Mouse (Mus musculus) forebrain, embryonic 10.5 days (tissue): ENCODE data around the gene Srgap3. TPM values are rescaled to one million over a fixed set of nuclear protein-coding genes. Genes with fewer than 3 reads are reported as not detected.
"Not testable (repeated sequence)": the region's sequence is repeated elsewhere in the genome, so short reads cannot be mapped to it uniquely, and the experiment has no call there.

ENCODE experiments used
- DNase-seq: peaks from one replicate; pipeline ENCODE4 v3.0.0-alpha.2; 2017; ENCODE audit warnings: low spot score; ENCODE audit errors: extremely low spot score
- H3K27ac ChIP-seq: fragments of 300-500 bp; sonication (generic); 2 replicates; pipeline ENCODE4 v1.5.1; 2016; ENCODE audit warnings: mild to moderate bottlenecking
- H3K27me3 ChIP-seq: fragments of 300-500 bp; sonication (generic); 2 replicates; pipeline ENCODE4 v1.6.1; 2016; ENCODE audit warnings: mild to moderate bottlenecking; ENCODE audit not compliant: poor library complexity, severe bottlenecking
- H3K36me3 ChIP-seq: fragments of 300-500 bp; sonication (generic); replicated peaks from 2 replicates; pipeline ENCODE4 v1.6.1; 2016; ENCODE audit warnings: mild to moderate bottlenecking, moderate library complexity
- H3K4me1 ChIP-seq: fragments of 300-500 bp; sonication (generic); 2 replicates; pipeline ENCODE4 v1.6.1; 2016
- H3K4me3 ChIP-seq: fragments of 300-500 bp; sonication (generic); 2 replicates; pipeline ENCODE4 v1.5.1; 2016; ENCODE audit warnings: mild to moderate bottlenecking, moderate library complexity
- H3K9me3 ChIP-seq: fragments of 300-500 bp; sonication (generic); 2 replicates; pipeline ENCODE4 v1.6.1; 2016; ENCODE audit warnings: mild to moderate bottlenecking, moderate library complexity
- WGBS: fragments of 180-500 bp; shearing (Covaris S2); methylation state at CpG from one replicate; pipeline ENCODE4 v1.1.7; 2016; 5-methylcytosine and 5-hydroxymethylcytosine counted together
- polyA plus RNA-seq: library from polyadenylated mRNA; unstranded; fragments of >200 nt; fragmentation: Nextera tagmentation; extraction: Ambion mirVana; gene quantifications from 2 replicates; pipeline ENCODE4 v1.2.1, GENCODE M21; 2016

The Srgap3 gene
- polyA plus RNA-seq, 1 experiment from 2014 or later: 16.5 TPM

DNA sequence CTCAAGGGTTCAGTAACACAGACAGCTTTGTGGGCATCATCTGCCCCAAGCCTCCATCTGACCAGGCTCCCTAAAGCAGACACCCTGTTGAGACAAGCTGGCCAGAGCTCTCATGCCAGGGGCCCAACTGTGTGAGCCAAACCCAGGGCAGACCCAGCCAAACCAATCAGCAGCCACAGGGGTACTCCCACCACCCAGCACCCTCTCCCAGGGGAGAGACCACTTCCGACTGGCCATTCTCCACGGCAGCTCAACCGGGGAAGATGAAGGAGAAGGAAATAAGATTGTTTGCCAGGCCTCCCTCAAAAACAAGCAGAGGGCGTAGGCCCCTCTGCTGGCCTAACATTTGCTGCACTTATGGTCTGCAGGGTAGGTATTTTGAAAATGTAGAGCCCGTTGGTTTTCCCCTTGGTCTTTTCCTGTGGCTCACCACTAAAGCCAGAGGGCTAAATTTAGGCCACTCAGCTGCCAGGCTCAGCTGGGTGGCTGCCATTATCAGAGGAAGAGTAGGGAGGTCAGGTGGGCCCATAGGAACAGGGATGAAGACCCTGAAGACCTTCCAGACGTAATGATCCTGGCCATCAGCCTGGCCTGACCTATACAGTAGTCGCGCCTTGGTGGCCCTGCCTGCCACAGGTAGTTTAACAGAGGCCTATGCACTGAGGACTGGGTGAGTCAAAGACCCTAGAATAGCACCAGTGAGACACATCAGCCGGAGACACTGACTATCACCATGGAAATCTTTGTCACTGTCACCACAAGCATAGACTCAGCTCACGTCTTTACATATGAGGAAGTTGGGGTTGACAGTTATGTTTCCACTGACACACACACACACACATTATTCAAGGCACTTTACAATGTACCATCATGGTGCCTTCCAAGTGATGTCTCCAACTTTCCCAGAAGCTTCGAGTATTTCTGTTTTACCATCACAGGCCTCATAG lies 85.4 kb downstream of the Srgap3 start:
- WGBS: 90% methylated on average over 11 of the region's 11 CpGs

DNA sequence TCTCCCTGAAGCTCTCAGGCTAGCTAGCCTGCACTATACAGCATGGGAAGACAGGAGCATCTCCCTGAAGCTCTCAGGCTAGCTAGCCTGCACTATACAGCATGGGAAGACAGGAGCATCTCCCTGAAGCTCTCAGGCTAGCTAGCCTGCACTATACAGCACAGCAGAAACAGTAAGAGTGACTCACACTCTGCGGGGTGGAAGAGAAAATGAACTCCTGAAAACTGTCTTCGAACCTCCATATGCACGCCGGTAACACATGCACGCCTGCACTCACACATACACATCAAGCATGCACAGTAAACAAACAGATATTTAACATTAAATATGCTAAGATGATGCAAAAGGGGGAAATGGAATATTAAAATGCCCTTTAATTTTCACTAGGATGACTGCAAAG lies 86.8 kb downstream of the Srgap3 start:
- H3K4me3 ChIP-seq, H3K9me3 ChIP-seq, H3K27me3 ChIP-seq, H3K36me3 ChIP-seq, DNase-seq, H3K27ac ChIP-seq: not testable (repeated sequence)
- H3K4me1 ChIP-seq: peaks cover 20% of the 10 kb centered on the region
- 95% methylated on average over 5 of the region's 5 CpGs for WGBS

More for the DNA sequence above, 85.4 kb downstream of the Srgap3 start:
- H3K27ac ChIP-seq: no peak overlapping the region
- DNase-seq: no peak
- peaks cover 10% of the 10 kb centered on the region; the same call in 1 of the 2 replicates for H3K36me3 ChIP-seq
- H3K9me3 ChIP-seq: no peaks in the 10 kb centered on the region
- H3K27me3 ChIP-seq: no peaks in the 10 kb centered on the region
- peaks cover 34% of the 10 kb centered on the region for H3K4me1 ChIP-seq
- H3K4me3 ChIP-seq: no peak overlapping the region

DNA sequence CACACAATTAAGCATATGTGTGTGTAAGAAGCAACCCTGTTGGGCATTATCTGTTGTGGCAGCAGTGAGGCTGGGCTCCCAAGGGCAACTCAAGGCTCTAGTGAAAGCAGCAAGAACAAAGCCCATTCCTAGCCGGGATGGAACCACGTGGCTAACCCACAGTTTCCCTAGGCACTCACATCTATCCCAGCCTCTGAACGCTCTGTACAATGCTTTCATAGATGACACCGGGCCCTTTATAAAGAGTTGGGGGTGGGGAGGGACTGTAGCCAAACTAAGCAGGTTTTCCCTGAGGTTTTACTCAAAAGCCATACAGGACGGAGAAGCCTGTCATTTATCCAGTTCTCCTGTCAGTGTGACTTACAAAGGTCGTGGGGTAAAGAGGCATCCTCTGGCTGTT lies 90.0 kb downstream of the Srgap3 start:
- DNase-seq: no peak
- Histone ChIP-seq H3K4me1 (peaks cover 27% of the 10 kb centered on the region), H3K9me3 (no peaks in the 10 kb centered on the region), H3K4me3 (no peak overlapping the region), H3K36me3 (peaks cover 5% of the 10 kb centered on the region; the same call in 1 of the 2 replicates), H3K27ac (peak overlapping the region; percentile 27; the same call in 1 of the 2 replicates), H3K27me3 (no peaks in the 10 kb centered on the region)
- 68% methylated on average over 6 of the region's 6 CpGs for WGBS

DNA sequence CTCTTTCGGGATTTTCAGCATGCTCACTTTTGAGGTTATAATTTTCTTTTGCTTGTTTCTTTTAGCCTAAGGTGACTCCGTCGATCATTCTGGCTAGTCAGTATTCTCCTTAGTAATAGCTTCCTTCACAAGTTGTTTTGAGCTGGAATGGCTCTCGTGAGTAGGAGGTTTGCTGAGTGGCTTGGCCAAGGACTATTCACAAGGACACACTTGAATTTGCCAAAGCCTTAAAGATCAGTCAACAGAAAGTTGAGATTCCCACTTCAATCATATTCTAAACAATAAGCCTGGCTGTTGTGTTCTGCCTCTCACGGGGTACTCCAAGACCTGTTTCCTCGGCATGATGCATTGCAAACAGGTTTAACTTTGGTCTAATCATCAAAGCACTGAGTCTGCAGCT lies 91.9 kb downstream of the Srgap3 start:
- H3K4me1 ChIP-seq: peaks cover 32% of the 10 kb centered on the region

DNA sequence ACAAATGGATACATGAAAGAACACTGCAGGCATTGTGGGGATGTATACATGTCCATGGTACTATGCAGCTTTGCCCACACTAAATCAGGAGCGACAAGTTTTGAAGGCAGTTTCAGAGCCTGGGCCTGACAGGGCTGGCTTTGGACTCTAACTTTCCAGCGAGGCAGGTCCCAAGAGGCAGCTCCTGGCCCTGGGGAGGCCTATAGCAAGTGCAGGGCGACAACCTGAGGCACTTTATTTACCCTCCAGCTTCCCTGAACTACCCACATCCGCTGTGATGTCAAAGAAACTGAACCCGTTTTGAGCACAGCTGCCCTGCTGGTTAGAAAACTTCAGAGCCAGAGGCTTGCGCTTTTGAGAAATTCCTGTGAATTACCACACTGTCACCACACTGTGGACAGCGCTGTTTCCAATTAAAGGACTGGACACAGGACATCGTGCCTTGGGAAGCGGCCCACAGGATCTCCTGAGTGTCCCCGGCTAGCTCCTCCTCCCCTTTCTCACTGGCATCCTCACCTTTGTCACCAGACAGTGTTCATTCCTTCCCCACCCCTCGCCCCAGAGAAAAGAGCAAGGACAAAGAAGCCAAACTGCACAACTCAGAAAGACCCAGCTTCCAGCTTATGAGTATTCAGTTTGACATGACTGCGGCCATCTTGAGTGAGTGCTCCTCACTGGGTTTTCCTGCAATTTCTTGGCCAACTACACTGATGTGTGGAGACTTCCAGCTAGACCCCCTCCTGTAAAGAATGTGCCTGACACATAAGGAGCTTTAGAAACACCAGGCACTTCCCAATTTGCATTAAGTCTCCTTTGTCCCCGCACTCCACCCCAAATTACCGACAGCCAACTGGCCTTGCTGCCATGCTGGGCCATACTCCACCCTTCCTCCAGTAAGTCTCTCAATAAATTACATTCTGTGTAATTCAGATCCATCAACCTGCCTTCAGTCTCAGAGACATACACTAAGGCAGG lies 94.5 kb downstream of the Srgap3 start:
- DNase-seq: peak; percentile 19
- H3K27ac ChIP-seq: peak overlapping the region; percentile 44; the same call in 1 of the 2 replicates
- no peaks in the 10 kb centered on the region for H3K27me3 ChIP-seq
- peaks cover 28% of the 10 kb centered on the region for H3K4me1 ChIP-seq
- 59% methylated on average over 14 of the region's 14 CpGs for WGBS
- no peak overlapping the region for H3K4me3 ChIP-seq
- H3K9me3 ChIP-seq: no peaks in the 10 kb centered on the region
- peaks cover 18% of the 10 kb centered on the region; the same call in 1 of the 2 replicates for H3K36me3 ChIP-seq

More for the DNA sequence above, 91.9 kb downstream of the Srgap3 start:
- Histone ChIP-seq H3K36me3 (peaks cover 5% of the 10 kb centered on the region; the same call in 1 of the 2 replicates), H3K27me3 (no peaks in the 10 kb centered on the region), H3K9me3 (no peaks in the 10 kb centered on the region), H3K27ac (no peak overlapping the region), H3K4me3 (no peak overlapping the region)
- 89% methylated on average over 6 of the region's 6 CpGs for WGBS
- no peak for DNase-seq

DNA sequence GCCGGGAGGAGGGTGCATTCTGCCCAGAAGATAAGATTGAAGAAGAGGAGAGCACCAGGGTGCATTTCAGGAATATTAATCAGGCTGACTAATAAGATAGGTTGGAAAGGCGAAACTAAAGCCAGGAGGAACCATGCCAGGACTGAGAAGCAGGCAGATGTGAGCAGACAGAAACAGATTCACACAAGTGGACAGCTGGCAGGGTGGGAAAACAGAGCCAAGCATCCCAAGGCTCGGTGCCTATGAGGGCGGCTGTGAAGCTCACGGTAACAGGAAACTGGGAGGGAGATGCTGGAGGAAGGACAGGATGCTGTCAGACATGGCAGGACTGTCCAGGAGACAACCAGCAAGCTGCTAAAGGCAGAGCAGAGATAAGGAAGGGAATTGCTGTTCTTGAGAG lies 96.3 kb downstream of the Srgap3 start:
- 82% methylated on average over 5 of the region's 5 CpGs for WGBS
- no peaks in the 10 kb centered on the region for H3K27me3 ChIP-seq
- DNase-seq: no peak
- H3K9me3 ChIP-seq: no peaks in the 10 kb centered on the region
- H3K27ac ChIP-seq: 0 out of 2 replicates have a peak overlapping the region, but pooled peaks have one; percentile 1
- no peak overlapping the region for H3K4me3 ChIP-seq
- H3K4me1 ChIP-seq: peaks cover 20% of the 10 kb centered on the region
- peaks cover 20% of the 10 kb centered on the region; the same call in 1 of the 2 replicates for H3K36me3 ChIP-seq

DNA sequence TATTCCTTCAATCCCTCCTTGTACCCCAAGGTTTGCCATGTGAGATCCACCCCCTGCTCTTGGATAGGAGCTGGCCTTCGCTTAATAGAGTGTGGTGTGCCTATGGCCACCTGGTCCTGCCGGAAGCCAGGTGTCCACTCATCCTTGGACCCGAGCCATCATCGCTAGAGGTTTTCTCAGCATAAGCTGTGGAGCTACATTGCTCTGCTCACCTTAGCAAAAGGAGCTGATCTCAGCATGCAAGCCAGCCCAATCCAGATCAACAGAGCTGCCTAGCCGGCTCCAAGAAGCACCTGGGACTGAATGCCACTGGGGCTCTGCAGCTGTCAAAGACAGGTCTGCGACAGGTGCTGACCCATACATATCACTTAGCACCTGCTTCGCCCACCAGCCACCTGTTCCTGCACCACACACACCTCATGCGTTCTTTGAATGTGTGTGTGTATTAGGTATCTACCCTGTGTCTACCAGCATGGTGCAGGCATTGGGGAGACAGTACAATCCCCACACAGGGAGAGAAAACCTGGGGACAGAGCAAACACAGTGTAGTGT lies 98.4 kb downstream of the Srgap3 start:
- Histone ChIP-seq H3K9me3 (no peaks in the 10 kb centered on the region), H3K4me1 (peaks cover 20% of the 10 kb centered on the region), H3K36me3 (peaks cover 39% of the 10 kb centered on the region), H3K27ac (peak overlapping the region; percentile 5; the same call in 1 of the 2 replicates), H3K4me3 (no peak overlapping the region), H3K27me3 (no peaks in the 10 kb centered on the region)
- 95% methylated on average over 8 of the region's 8 CpGs for WGBS
- no peak for DNase-seq

DNA sequence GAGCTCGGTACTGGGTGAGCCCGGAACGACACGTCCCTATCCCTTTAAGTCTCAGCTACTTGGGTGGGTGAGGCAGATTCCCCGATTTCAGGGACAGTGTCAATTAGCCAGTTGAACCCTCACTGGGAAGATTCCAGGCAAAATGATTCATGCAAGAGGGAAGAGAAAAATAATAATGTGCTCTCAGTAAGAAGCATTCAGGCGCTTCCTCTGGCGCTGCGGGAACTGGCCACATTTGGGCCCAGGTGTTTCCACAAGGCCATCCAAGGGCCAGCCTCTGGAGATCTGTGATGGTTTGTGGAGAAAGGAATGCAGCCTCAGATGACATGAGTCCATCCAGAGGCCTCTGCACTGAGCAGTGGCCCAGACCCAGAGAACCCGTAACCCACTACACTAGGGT lies 100.2 kb downstream of the Srgap3 start:
- Histone ChIP-seq H3K27me3 (no peaks in the 10 kb centered on the region), H3K9me3 (no peaks in the 10 kb centered on the region), H3K27ac (no peak overlapping the region), H3K4me3 (no peak overlapping the region), H3K36me3 (peaks cover 39% of the 10 kb centered on the region), H3K4me1 (peaks cover 18% of the 10 kb centered on the region)
- 96% methylated on average over 9 of the region's 9 CpGs for WGBS
- DNase-seq: no peak

DNA sequence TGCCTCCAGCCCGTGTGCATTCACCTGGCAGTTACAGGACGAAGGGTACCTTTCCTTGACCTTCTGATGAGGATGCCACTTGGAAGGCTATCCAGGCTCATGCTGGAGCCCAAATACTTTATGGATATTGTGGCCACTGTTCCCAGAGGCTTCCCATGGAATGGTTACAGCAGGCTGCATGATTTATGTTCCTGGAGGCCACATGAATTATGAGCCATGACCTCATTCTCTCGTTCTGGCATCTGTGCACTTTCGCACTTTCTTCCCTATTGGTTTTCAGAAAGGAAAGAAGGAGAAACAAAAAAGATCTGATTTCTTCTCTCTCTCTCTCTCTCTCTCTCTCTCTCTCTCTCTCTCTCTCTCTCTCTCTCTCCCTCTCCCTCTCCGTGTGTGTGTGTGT lies 104.6 kb downstream of the Srgap3 start:
- 81% methylated on average over 5 of the region's 5 CpGs for WGBS
- no peaks in the 10 kb centered on the region for H3K27me3 ChIP-seq
- H3K4me3 ChIP-seq: no peak overlapping the region
- peaks cover 55% of the 10 kb centered on the region for H3K4me1 ChIP-seq
- peaks cover 20% of the 10 kb centered on the region for H3K36me3 ChIP-seq
- no peaks in the 10 kb centered on the region for H3K9me3 ChIP-seq
- no peak for DNase-seq
- H3K27ac ChIP-seq: peak overlapping the region; percentile 72; the same call in 1 of the 2 replicates

DNA sequence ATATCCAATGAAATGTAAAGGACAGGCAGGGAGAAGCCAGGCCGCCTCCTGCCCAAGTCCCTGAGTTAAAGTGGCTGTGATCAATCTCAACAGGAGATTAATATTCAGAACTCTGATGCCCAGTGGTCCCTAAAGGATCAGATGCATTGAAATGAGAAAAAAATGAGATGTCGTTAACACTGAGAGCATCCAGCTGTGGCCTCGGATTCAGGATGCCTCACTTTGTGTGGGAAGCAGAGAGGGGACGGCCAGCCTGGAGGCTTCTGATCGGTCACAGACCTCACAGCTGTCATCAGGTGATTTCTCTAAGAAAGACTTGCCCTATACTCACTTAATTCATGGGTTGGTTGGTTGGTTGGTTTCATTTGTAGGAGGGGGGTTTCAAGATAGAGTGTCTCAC lies 106.7 kb downstream of the Srgap3 start:
- Histone ChIP-seq H3K4me1 (peaks cover 70% of the 10 kb centered on the region), H3K27ac (peak overlapping the region; percentile 80; the same call in 1 of the 2 replicates)
- WGBS: 70% methylated on average over 5 of the region's 5 CpGs

DNA sequence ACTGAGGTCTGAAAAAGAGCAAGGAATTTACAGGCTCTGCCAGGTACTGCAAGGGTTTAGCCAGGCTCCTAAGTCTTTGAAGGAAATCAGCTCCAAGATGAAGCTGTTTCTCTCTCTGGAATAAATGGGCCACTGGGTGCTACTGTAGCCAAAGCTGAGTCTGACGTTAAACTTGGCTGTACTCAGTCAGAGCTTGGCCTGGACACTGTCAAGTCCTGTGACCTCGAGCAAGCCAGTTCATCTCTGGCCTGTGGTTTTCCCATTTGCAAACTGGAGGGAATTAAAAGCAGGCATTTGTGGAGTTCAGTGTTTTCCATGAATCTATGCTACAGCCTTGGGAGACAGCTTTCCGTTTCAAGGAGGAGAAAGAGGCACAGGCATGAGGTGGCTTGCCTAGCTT lies 107.7 kb downstream of the Srgap3 start:
- WGBS: 81% methylated on average over 3 of the region's 3 CpGs
- Histone ChIP-seq H3K4me3 (peak overlapping the region; percentile 11; the same call in 1 of the 2 replicates), H3K9me3 (no peaks in the 10 kb centered on the region), H3K36me3 (peaks cover 12% of the 10 kb centered on the region), H3K27ac (peak overlapping the region; percentile 80), H3K27me3 (no peaks in the 10 kb centered on the region), H3K4me1 (peaks cover 74% of the 10 kb centered on the region)
- DNase-seq: no peak

More for the DNA sequence above, 106.7 kb downstream of the Srgap3 start:
- no peak for DNase-seq
- H3K9me3 ChIP-seq: no peaks in the 10 kb centered on the region
- H3K4me3 ChIP-seq: no peak overlapping the region
- no peaks in the 10 kb centered on the region for H3K27me3 ChIP-seq
- peaks cover 22% of the 10 kb centered on the region for H3K36me3 ChIP-seq

DNA sequence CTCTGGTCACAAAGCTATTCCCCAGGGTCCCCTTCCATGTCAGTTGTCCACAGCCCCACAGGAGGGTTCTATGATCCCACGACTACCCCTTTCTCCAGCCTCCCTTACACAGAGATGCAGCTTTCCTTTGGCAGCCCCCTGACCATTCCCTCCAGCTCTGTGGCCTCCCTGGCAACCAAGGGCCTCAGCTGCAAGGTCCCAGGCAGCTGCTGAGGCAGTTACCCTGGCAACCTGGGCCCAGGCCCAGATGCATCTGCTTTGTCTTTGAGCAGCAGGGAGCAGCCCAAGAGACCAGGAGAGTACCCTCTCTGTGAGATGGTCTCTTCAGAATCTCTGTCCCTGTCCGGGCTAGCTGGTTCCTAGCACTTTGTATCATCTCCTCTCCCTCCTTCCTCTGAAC lies 108.2 kb downstream of the Srgap3 start:
- H3K4me1 ChIP-seq: peaks cover 79% of the 10 kb centered on the region
- WGBS: 32% methylated on average over 2 of the region's 2 CpGs
- H3K27ac ChIP-seq: peak overlapping the region; percentile 80

More for the DNA sequence above, 108.2 kb downstream of the Srgap3 start:
- Histone ChIP-seq H3K4me3 (peak overlapping the region; percentile 11; the same call in 1 of the 2 replicates), H3K27me3 (no peaks in the 10 kb centered on the region), H3K36me3 (peaks cover 8% of the 10 kb centered on the region; the same call in 1 of the 2 replicates), H3K9me3 (no peaks in the 10 kb centered on the region)
- DNase-seq: peak; percentile 68
